Mouse (Mus musculus): ENCODE data around the gene Rbm7. TPM values are rescaled to one million over a fixed set of nuclear protein-coding genes. Genes with fewer than 3 reads are reported as not detected.

The Rbm7 gene
- 123 TPM for polyA plus RNA-seq (2015; fragmentation: Illumina TruSeq; extraction: RNeasy Lipid Tissue Mini Kit (QIAGEN cat#74804); ENCODE audit: insufficient read depth, low replicate concordance)

GRCm38 (mm10) chr9:48494817-48495547 lies at the start of gene Rbm7, which contains the start of gene Gm5617:
TSS of gene Rbm7 (minus strand) at chr9:48495299.
TSS of gene Gm5617 (plus strand) at chr9:48495442.

DNA sequence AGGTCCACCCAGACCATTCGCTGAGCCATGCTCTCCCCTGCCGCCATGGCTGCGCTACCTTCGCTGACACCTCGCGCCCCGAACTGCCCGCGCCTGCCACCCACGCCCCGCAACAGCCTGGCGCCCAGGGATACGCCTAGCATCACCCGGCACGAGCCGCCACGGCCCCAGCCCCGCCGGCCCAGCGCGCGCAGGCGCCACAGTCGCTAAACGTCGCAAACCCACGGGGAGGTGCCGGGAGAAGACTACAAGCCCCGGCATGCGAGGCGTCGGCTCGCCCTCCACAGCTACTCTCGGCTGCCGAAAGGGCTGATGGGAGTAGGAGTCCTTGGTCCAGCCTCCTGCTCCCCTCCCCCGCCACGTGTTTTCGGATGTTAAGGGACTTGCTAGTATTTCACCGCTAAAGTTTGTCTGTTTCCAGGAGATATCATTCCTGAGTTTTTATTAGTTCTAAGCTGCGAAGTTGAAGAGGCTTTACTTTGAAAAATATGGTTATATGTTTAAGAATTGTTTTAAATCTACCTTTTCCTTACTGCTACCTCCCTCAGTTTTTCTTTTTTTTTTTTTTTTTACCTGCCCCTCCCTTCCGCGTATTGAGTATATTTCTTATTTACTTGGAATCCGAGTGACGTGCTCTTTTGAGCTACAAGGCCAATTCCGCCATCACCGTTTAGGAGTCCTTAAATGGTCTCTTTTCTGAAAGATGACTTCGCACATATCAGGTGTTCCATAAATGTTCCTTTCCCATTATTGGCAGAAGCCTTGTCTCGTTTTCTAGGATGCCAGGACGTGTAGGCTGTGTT lies 14.5 kb downstream of the Rbm7 start, which contains the start of gene Rexo2:
Rexo2 (minus strand) TSS at position 213 of the 803 bp plus-strand sequence.

Other genes starting within 250 kb of the Rbm7 start
- 43.0 TPM for gene Nxpe2, start 141.8 kb downstream of the Rbm7 start, polyA plus RNA-seq (2015; fragmentation: Illumina TruSeq; extraction: RNeasy Lipid Tissue Mini Kit (QIAGEN cat#74804); ENCODE audit: insufficient read depth, low replicate concordance)
- 135 TPM for gene Rexo2, start 14.7 kb downstream of the Rbm7 start, polyA plus RNA-seq (2015; fragmentation: Illumina TruSeq; extraction: RNeasy Lipid Tissue Mini Kit (QIAGEN cat#74804); ENCODE audit: insufficient read depth, low replicate concordance)
- gene Gm5617, start 143 bp upstream of the Rbm7 start, polyA plus RNA-seq (2015; fragmentation: Illumina TruSeq; extraction: RNeasy Lipid Tissue Mini Kit (QIAGEN cat#74804); ENCODE audit: insufficient read depth, low replicate concordance), result 1.6 TPM
- gene Nnmt, start 109.9 kb upstream of the Rbm7 start, polyA plus RNA-seq (2015; fragmentation: Illumina TruSeq; extraction: RNeasy Lipid Tissue Mini Kit (QIAGEN cat#74804); ENCODE audit: insufficient read depth, low replicate concordance), result 3.1 TPM